Mouse (Mus musculus) G1E (cell line): ENCODE measurements around the gene Capzb. TPM values are rescaled to one million over a fixed set of nuclear protein-coding genes. Genes with fewer than 3 reads are reported as not detected.

Source experiments
- ATAC-seq: 2 replicates; pipeline ENCODE4 v1.8.0; 2016; ENCODE audit warnings: mild to moderate bottlenecking; ENCODE audit not compliant: insufficient number of reproducible peaks, poor library complexity, low FRiP score, severe bottlenecking; ENCODE audit errors: extremely low read depth
- DNase-seq: peaks from one replicate; pipeline ENCODE4 v3.0.0; 2012; ENCODE audit warnings: low spot score
- H3K27me3 ChIP-seq: 2 replicates; pipeline ENCODE4 v1.6.1; 2012; ENCODE audit warnings: mild to moderate bottlenecking, low read length, inconsistent platforms; ENCODE audit not compliant: insufficient read depth
- H3K36me3 ChIP-seq: replicated peaks from 2 replicates; pipeline ENCODE3; 2012; ENCODE audit warnings: mild to moderate bottlenecking, inconsistent platforms
- H3K4me1 ChIP-seq: 2 replicates; pipeline ENCODE4 v1.6.1; 2012; ENCODE audit warnings: low read depth, low read length, inconsistent platforms, mixed read lengths; ENCODE audit not compliant: insufficient read depth
- H3K4me3 ChIP-seq: 2 replicates; pipeline ENCODE4 v1.5.1; 2012; ENCODE audit warnings: low read depth, mild to moderate bottlenecking, inconsistent platforms, low read length, moderate library complexity, mixed read lengths
- H3K9me3 ChIP-seq: replicated peaks from 2 replicates; pipeline ENCODE4 v1.6.1; 2012; ENCODE audit warnings: inconsistent platforms
- CTCF ChIP-seq: IDR thresholded peaks from 2 replicates; pipeline ENCODE4 v1.5.1; 2012; ENCODE audit warnings: low read depth, low read length, inconsistent platforms, mixed read lengths
- GATA1 ChIP-seq: IDR thresholded peaks from 2 replicates; pipeline ENCODE4 v1.6.1; 2012; ENCODE audit warnings: borderline replicate concordance, low read length, inconsistent platforms, mixed read lengths
- GATA2 ChIP-seq: IDR thresholded peaks from 2 replicates; pipeline ENCODE4 v1.6.1; 2012; ENCODE audit warnings: low read depth, low read length, inconsistent platforms, borderline replicate concordance
- POLR2AphosphoS5 ChIP-seq: IDR thresholded peaks from 2 replicates; pipeline ENCODE4 v1.6.1; 2012; ENCODE audit warnings: low read depth, low read length, inconsistent platforms; ENCODE audit not compliant: insufficient replicate concordance
- TAL1 ChIP-seq: conservative IDR thresholded peaks from 2 replicates; pipeline ENCODE4 v1.6.1; 2012; ENCODE audit warnings: low read depth, low read length, inconsistent platforms, mixed read lengths
- polyA plus RNA-seq: library from polyadenylated mRNA; stranded (reverse); fragments of >175 nt; gene quantifications from 2 replicates; pipeline ENCODE4 v1.2.3, GENCODE M21; 2012
- total RNA-seq, 2 experiments: library from RNA; stranded (forward) in 1 of 2; stranded (reverse) in 1 of 2; fragments of 200-1000 nt in 1 of 2; fragments of >200 nt in 1 of 2; fragmentation: Nextera tagmentation in 1 of 2; gene quantifications; 2 replicates each; pipeline ENCODE4 v1.2.3; 2014 to 2017

Gene Capzb
- total and polyA plus RNA-seq, 3 experiments: 91.8 to 310 (median 110) TPM

DNA sequence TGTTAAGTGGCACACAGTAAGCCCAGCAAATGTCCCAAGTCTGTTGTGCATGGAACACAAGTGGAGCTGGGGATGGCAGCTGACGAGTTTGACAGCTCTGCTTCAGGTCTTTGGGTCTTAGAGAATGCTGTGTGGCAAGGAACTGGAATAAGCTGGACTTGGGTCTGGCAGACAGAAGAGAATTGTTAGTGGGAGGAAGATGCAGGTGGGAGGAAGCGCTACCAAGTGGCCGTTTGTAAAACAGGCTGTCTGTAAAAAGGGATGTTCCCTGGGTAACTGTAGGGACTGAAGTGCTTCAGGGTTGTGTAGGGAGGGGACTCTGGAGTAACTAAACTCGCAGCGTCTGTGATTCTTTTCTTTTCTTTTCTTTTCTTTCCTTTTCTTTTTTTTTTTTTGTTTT, 32.4 kb downstream of the Capzb start:
- no peaks in the 10 kb centered on the region for H3K9me3 ChIP-seq
- ATAC-seq (no peak), DNase-seq (no peak)
- H3K36me3 ChIP-seq: peaks cover 90% of the 10 kb centered on the region
- H3K4me1 ChIP-seq: peaks cover 26% of the 10 kb centered on the region
- H3K4me3 ChIP-seq: no peak overlapping the region
- TF ChIP-seq CTCF: no peak
- TF ChIP-seq GATA2: no peak
- no peak for TF ChIP-seq POLR2AphosphoS5
- TF ChIP-seq TAL1: no peak
- no peak for TF ChIP-seq GATA1
- no peaks in the 10 kb centered on the region for H3K27me3 ChIP-seq

DNA sequence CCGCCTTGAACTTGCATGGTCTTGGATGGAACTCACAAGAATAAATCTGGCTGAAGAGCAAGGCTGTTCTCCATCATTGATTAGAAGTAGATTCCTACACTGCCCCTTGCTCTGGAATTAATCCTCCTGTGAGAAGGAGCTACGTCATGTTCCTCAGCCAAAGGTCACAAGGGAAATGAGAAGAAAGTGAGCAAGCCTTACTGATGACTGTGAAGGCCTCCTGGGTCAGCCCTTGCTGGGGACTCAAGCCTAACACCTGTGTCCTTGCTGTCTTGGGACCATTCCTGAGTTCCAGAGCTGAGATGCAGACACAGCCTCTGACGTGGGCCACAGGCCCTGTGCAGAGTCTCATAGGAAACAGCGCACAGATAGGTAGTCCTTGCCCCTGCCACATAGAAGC, 33.2 kb downstream of the Capzb start:
- peaks cover 30% of the 10 kb centered on the region for H3K4me1 ChIP-seq
- H3K4me3 ChIP-seq: no peak overlapping the region
- H3K27me3 ChIP-seq: no peaks in the 10 kb centered on the region
- no peak for DNase-seq
- ATAC-seq: no peak
- TF ChIP-seq GATA1: no peak
- TF ChIP-seq GATA2: no peak
- TF ChIP-seq TAL1: no peak
- TF ChIP-seq POLR2AphosphoS5: no peak
- TF ChIP-seq CTCF: no peak
- H3K36me3 ChIP-seq: peaks cover 91% of the 10 kb centered on the region
- no peaks in the 10 kb centered on the region for H3K9me3 ChIP-seq

DNA sequence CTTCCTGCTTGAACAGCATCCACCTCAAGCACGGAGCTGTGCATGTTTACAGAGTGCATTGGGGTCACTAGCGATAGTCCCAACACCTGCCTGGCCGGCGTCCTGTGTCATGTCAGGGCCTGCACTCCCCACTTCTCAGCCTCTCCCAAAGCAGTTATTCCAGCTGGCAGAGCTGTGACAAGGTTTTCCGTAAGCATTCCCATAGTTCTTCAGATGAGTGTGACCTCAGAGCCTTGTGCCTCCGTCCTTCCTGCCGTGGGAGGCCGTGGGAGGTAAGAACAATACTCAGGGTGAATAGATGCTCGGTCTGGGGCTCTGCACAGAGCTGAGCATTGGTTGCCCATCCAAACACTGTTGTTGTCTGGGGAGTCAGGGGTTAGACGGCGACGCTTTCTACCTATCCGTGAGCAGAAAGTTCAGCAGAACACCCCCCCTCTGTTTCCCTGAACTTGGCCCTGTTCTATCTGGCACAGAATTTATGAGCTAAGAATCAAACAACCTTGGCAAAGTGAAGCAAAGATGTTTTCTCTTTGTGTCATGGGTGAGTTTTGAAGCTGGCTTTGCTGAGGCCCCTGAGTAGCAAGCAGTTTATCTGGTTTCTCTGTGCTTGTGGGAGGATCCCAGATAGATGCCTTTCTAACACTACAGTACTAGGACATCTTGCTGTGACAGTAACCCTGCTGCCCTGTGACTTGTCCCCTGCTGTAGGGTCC, 34.0 kb downstream of the Capzb start:
- H3K36me3 ChIP-seq: peaks cover 93% of the 10 kb centered on the region
- H3K4me1 ChIP-seq: peaks cover 36% of the 10 kb centered on the region
- DNase-seq: no peak

DNA sequence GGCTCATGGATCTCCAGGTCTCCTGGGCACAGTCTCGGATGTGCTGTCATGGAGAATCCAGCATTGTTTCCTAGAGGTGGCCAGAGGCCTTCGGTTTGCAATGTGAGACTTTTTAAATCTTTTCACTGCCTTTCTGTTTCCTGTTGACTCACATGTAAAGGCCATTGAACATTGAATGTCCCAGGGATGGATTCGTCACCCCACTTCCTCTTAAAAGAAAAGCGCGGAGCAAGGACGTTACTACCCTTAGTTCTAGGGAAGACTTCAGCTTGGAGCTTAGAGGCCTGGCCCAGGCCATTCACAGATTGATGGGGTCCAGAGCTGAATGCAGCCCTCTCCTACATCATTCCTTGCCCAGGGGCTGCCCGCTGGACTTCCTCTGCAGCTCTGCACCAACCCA, 35.2 kb downstream of the Capzb start:
- Histone ChIP-seq H3K4me3 (no peak overlapping the region), H3K36me3 (peaks cover 95% of the 10 kb centered on the region), H3K27me3 (no peaks in the 10 kb centered on the region), H3K4me1 (peaks cover 38% of the 10 kb centered on the region), H3K9me3 (no peaks in the 10 kb centered on the region)
- TF ChIP-seq GATA1: no peak
- ATAC-seq: no peak
- no peak for DNase-seq

More for the DNA sequence above, 34.0 kb downstream of the Capzb start:
- H3K9me3 ChIP-seq: no peaks in the 10 kb centered on the region
- H3K27me3 ChIP-seq: no peaks in the 10 kb centered on the region
- TF ChIP-seq POLR2AphosphoS5: no peak
- TF ChIP-seq TAL1: no peak
- TF ChIP-seq GATA2: no peak
- no peak for TF ChIP-seq GATA1
- TF ChIP-seq CTCF: no peak
- H3K4me3 ChIP-seq: no peak overlapping the region
- ATAC-seq: no peak

DNA sequence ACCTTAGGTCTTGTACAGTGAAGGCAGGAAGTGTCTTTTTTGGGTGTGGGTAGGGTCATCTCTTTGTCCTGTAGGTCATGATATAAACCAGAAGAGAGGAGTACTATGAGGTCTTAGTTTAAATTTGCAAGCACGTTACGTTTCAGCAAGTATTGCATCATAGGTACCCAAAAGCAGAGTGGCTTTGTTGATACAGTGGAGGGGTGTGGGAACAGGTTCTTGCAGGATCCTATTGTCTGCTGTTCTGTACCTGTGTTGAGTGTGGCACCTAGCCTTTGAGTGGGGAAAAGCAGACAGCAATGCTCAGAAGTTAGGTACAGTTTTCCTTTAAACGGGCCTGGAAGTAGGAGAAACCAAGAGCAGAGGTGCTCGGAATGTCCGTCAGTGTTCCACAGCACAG, 36.6 kb downstream of the Capzb start:
- Histone ChIP-seq H3K36me3 (peaks cover 97% of the 10 kb centered on the region), H3K27me3 (no peaks in the 10 kb centered on the region), H3K4me3 (no peak overlapping the region), H3K4me1 (peaks cover 44% of the 10 kb centered on the region), H3K9me3 (no peaks in the 10 kb centered on the region)
- no peak for TF ChIP-seq CTCF
- no peak for TF ChIP-seq GATA2
- TF ChIP-seq GATA1: no peak
- no peak for TF ChIP-seq POLR2AphosphoS5
- no peak for TF ChIP-seq TAL1
- DNase-seq (no peak), ATAC-seq (no peak)

DNA sequence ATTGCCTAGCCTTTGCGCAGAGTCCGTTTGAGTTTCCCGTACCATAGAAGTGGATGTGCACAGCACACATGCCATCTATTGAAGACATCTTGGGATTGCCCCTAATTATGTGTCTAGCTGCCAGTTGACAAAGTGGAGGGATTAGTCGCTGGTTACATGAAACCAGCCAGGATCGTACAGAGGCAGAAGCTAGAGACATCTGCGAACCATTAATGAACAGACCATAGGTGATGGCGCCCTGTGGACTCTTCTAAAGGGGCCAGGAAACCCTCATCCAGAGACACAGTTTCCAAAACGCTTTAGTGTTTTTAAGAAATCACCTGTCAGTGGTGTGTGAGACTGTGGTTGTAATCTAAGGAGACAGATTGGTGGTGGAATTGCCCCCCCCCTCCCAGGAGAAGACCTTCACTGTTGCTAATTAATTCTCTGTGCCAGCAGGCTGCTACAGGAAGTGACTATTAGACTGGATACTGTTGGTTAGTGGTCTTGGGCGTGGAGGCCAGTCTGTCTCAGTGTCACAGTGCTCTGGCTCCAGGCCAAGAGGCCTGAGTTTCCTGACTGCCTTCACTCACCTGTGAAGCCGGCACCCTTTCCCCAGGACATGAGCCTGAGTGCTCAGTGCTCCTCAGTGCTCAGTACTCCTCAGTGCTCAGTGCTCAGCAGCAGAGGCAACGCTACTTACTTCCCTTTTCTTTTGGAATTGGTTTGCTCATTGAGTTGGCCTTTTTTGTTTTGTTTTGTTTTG, 37.8 kb downstream of the Capzb start:
- Histone ChIP-seq H3K9me3 (no peaks in the 10 kb centered on the region), H3K27me3 (no peaks in the 10 kb centered on the region), H3K4me1 (peaks cover 40% of the 10 kb centered on the region), H3K4me3 (no peak overlapping the region), H3K36me3 (peaks cover 99% of the 10 kb centered on the region)
- ATAC-seq (peak; percentile 19), DNase-seq (no peak)
- TF ChIP-seq POLR2AphosphoS5: no peak
- no peak for TF ChIP-seq GATA2
- no peak for TF ChIP-seq GATA1
- TF ChIP-seq CTCF: no peak
- TF ChIP-seq TAL1: no peak
